Mouse (Mus musculus) heart, embryonic 10.5 days (tissue): ENCODE data around the gene Tmem163. TPM values are rescaled to one million over a fixed set of nuclear protein-coding genes. Genes with fewer than 3 reads are reported as not detected.

Experiments used
- DNase-seq: peaks from one replicate; pipeline ENCODE4 v3.0.0-alpha.2; 2017; ENCODE audit warnings: low spot score
- H3K27ac ChIP-seq: fragments of 300-500 bp; sonication (generic); 2 replicates; pipeline ENCODE4 v1.5.1; 2016; ENCODE audit warnings: mild to moderate bottlenecking
- H3K27me3 ChIP-seq: fragments of 300-500 bp; sonication (generic); 2 replicates; pipeline ENCODE4 v1.6.1; 2016; ENCODE audit warnings: mild to moderate bottlenecking; ENCODE audit not compliant: poor library complexity, insufficient read depth, severe bottlenecking
- H3K36me3 ChIP-seq: fragments of 300-500 bp; sonication (generic); 2 replicates; pipeline ENCODE4 v1.6.1; 2016; ENCODE audit warnings: mild to moderate bottlenecking, moderate library complexity
- H3K4me1 ChIP-seq: fragments of 300-500 bp; sonication (generic); 2 replicates; pipeline ENCODE4 v1.6.1; 2016; ENCODE audit warnings: mild to moderate bottlenecking
- H3K4me3 ChIP-seq: fragments of 300-500 bp; sonication (generic); 2 replicates; pipeline ENCODE4 v1.5.1; 2016; ENCODE audit warnings: mild to moderate bottlenecking, moderate library complexity
- H3K9me3 ChIP-seq: fragments of 300-500 bp; sonication (generic); 2 replicates; pipeline ENCODE4 v1.6.1; 2016; ENCODE audit warnings: mild to moderate bottlenecking, moderate library complexity
- WGBS: fragments of 180-500 bp; shearing (Covaris S2); methylation state at CpG from one replicate; pipeline ENCODE4 v1.1.7; 2016; 5-methylcytosine and 5-hydroxymethylcytosine counted together
- polyA plus RNA-seq: library from polyadenylated mRNA; unstranded; fragments of >200 nt; fragmentation: Nextera tagmentation; extraction: Ambion mirVana; gene quantifications from 2 replicates; pipeline ENCODE4 v1.2.1, GENCODE M21; 2016

Tmem163 gene
- polyA plus RNA-seq, 1 experiment from 2014 or later = 27.6 TPM

DNA sequence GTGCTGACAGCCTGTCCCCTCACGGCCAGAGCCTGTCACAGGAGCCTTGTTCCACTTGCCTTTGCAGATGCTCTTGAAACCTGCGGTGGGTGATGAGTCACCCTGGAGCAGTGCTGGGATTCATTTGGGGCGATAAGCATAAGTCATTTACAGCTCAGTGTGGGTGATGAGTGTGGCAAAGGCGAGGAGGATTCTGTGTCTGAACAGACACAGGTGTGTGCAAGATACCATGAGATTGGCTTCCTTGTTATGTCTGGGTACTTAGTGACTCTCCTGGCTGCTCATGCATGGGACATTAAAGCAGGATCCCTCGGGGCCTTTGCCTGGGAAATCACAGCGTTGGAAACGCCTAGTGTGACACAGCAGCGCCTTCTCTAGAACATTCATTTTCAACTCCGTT is 218.3 kb downstream of the Tmem163 start:
- Histone ChIP-seq H3K9me3 (no peaks in the 10 kb centered on the region), H3K27ac (no peak overlapping the region), H3K4me3 (no peak overlapping the region), H3K4me1 (peaks cover 10% of the 10 kb centered on the region), H3K36me3 (peaks cover 10% of the 10 kb centered on the region; the same call in 1 of the 2 replicates), H3K27me3 (no peaks in the 10 kb centered on the region)
- no peak for DNase-seq
- WGBS = 57% methylated on average over 9 of the region's 9 CpGs

DNA sequence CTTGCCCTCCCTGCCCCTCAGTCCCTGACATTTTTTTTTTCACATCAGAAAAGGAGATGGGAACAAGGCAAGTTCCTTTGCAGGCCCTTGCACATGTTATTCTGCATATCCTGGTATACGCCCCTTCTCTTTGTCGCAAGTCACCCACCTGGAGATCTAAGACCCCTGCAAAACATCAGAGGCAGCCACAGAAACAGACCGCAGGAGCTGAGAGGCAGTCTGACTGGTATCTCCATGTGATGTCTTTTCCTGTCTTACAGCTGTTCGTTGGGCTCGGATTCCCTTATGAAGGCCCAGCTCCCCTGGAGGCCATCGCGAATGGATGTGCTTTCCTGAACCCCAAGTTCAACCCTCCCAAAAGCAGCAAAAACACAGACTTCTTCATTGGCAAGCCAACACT is 219.8 kb downstream of the Tmem163 start:
- no peak for DNase-seq
- 77% methylated on average over 7 of the region's 7 CpGs for WGBS
- Histone ChIP-seq H3K9me3 (no peaks in the 10 kb centered on the region), H3K4me1 (peaks cover 3% of the 10 kb centered on the region; the same call in 1 of the 2 replicates), H3K27ac (no peak overlapping the region), H3K36me3 (peaks cover 10% of the 10 kb centered on the region; the same call in 1 of the 2 replicates), H3K27me3 (no peaks in the 10 kb centered on the region), H3K4me3 (no peak overlapping the region)

DNA sequence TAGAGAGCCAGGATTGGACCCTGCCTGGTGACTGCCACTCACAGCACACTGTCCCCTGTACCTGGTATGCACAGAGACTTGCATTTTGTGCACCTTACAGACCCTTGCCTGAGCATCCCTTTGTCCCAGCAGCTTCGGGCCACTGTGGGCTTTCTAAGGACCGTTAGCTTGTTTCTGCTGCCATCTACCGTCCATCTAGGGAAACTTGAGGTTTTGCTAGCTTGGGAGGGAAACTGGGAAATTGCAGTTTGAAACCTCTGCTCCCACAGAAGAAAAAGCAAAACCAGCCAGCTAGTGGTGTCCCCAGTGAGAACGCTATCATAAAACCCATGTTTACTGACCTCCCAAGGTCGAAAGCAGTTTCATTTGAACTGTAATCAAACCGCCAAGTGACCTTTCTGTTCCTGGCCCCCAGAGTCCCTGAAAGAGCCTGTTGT is 220.3 kb downstream of the Tmem163 start:
- Histone ChIP-seq H3K27ac (no peak overlapping the region), H3K4me1 (peaks cover 3% of the 10 kb centered on the region; the same call in 1 of the 2 replicates), H3K36me3 (peaks cover 10% of the 10 kb centered on the region; the same call in 1 of the 2 replicates), H3K4me3 (no peak overlapping the region), H3K27me3 (no peaks in the 10 kb centered on the region), H3K9me3 (no peaks in the 10 kb centered on the region)
- WGBS = 16% methylated on average over 6 of the region's 6 CpGs
- peak; percentile 81 for DNase-seq

DNA sequence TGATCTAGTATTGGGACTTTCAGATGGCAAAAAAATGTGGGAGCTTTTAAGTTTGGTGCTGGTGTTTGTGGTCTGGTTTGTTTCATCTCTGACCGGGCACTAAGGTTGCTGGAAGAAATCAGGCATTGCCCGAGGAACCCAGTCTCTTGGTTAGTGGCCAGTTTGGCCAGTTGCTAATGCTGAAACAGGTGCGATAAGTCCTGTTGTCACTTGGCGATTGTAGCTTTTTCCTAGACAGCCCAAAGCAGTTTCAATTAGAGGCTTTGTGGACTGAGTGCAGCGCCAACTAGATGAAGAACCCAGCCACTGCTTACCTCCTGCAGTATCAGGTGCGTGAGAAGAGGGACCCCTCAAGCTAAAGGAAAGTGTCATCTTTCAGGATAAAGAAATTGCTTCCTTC is 226.0 kb downstream of the Tmem163 start:
- H3K27ac ChIP-seq = no peak overlapping the region

DNA sequence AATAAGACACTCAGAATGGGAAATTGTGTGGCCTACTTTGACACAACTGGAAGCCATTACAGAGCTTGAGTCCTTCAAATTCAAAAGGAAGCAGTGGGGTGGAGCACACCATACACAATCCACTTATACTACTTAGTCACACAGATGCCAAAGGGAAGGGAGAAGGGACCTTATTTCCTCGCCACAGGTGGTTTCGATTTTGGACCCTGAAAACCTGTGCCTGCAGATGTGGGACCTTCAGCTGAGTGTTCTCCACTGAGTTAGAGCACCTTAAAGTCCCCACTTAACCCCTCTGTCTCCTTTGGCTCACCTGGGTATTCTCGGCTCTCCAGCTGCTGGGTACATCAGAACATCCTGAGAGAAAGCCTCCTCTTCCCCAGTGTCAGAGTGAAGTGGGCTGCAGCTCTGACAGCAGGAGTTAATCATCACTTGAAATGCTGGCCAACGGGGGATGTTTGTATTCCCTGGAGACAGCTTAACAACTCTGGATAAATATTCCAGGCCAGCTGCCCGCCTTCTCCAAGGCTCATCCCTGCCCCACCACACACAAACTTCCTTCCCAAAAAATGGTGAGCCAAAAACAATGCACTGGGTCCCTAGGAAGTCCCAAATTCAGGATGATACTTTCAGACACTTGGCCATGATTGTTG is 234.4 kb downstream of the Tmem163 start:
- no peaks in the 10 kb centered on the region for H3K9me3 ChIP-seq
- WGBS = 43% methylated on average over 5 of the region's 5 CpGs
- no peaks in the 10 kb centered on the region for H3K27me3 ChIP-seq
- peaks cover 22% of the 10 kb centered on the region for H3K36me3 ChIP-seq
- H3K27ac ChIP-seq = peak overlapping the region; percentile 49; the same call in 1 of the 2 replicates
- H3K4me1 ChIP-seq = peaks cover 47% of the 10 kb centered on the region
- H3K4me3 ChIP-seq = no peak overlapping the region
- DNase-seq = no peak

More for the DNA sequence above, 226.0 kb downstream of the Tmem163 start:
- H3K9me3 ChIP-seq = no peaks in the 10 kb centered on the region
- 85% methylated on average over 6 of the region's 6 CpGs for WGBS
- DNase-seq = no peak
- H3K4me1 ChIP-seq = no peaks in the 10 kb centered on the region
- H3K27me3 ChIP-seq = no peaks in the 10 kb centered on the region
- no peak overlapping the region for H3K4me3 ChIP-seq
- H3K36me3 ChIP-seq = peaks cover 17% of the 10 kb centered on the region

DNA sequence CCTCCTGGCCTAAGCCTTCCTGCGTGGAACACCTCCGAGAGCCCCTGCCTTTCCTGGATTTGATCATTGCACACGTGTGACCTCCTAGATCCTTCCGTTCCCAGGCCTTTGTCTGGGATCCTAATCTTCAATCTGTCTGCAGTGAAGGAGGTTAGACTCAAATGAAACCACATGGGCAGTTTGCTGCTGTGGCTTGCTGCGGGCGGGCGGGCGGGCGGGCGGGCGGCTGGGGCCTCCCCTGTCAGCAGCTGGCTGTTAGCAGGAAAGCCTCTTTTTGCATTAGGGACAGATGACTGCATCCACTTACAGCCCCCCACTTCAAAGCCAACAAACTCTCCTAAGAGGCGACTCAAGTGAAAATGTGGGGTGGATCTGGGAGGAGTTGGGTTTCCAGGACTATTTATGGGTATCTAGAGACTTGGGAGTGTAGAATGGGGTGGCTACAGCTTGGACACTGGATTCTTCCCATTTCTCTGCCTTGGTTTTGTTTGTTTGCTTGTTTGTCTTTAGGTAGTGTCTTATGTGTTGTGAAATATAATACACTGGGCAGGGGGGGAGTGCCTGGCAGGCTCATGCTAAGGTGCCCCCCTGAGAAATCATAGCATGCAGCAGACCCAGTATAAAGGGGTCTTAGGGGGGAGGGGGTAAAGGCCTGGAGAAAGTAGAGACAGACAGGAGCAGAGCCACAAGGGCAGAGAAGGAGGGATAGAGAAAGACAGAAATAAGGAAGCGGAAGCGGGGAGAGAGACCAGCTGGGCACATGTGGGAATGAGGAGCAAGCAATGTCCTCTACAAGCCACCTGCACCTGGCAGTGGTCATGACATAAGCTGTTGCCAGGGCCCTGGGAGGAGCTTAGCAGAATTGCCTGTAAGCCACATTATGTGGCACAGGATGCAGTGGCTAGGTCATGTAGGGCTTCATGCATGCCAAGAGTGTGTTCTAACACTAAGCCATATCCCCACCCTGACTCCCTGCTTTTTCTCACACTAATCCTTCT is 236.2 kb downstream of the Tmem163 start:
- 29% methylated on average over 14 of the region's 14 CpGs for WGBS
- no peaks in the 10 kb centered on the region for H3K27me3 ChIP-seq
- DNase-seq = no peak
- peaks cover 57% of the 10 kb centered on the region for H3K4me1 ChIP-seq
- H3K36me3 ChIP-seq = peaks cover 12% of the 10 kb centered on the region
- H3K9me3 ChIP-seq = no peaks in the 10 kb centered on the region
- 0 out of 2 replicates have a peak overlapping the region, but pooled peaks have one; percentile 13 for H3K4me3 ChIP-seq
- peak overlapping the region; percentile 75 for H3K27ac ChIP-seq

DNA sequence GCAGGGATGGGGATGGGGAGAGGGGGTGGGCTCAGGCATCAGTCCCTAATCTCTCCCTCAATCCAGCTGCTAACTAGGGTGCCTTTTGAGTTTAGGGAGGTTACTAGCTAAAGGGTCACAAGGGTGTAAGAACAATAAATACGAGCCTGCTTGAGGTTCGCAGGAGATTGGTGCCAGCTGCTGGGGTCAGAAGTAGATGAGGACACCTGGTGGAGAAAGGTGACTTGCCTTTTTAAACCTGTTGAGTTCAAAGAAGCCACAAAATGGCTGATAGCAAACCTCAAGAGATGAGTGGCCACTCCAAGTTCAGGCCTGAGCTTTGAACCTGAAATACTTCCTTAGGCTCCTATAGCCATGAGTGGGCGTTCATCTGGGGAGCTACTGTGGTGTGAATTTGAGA is 237.6 kb downstream of the Tmem163 start:
- peaks cover 57% of the 10 kb centered on the region for H3K4me1 ChIP-seq
- no peak for DNase-seq
- 0 out of 2 replicates have a peak, but pooled peaks cover 2% of the 10 kb centered on the region for H3K36me3 ChIP-seq
- 77% methylated on average over 3 of the region's 3 CpGs for WGBS
- no peak overlapping the region for H3K4me3 ChIP-seq
- H3K9me3 ChIP-seq = no peaks in the 10 kb centered on the region
- no peak overlapping the region for H3K27ac ChIP-seq
- no peaks in the 10 kb centered on the region for H3K27me3 ChIP-seq

DNA sequence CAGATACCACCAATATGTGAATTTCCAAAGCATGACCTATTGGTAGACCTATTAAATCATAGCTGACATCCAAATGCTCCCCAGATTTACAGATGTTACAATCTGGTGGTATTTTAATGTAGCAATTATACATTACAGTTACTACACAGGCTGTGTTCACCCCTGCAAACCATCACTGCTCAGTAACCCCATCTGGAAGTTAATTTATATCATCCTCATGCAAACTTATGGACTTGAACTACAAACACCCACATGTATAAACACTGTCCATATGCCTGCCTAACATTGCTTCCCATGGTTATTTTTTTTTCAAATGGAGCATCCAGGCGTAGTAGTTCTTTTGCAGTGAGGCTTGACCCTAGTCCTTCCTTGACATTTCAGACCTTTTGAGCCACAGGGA is 238.3 kb downstream of the Tmem163 start:
- 93% methylated on average over 1 of the region's 1 CpGs for WGBS
- H3K9me3 ChIP-seq = no peaks in the 10 kb centered on the region
- DNase-seq = no peak
- no peaks in the 10 kb centered on the region for H3K36me3 ChIP-seq
- no peaks in the 10 kb centered on the region for H3K27me3 ChIP-seq
- no peak overlapping the region for H3K27ac ChIP-seq
- peaks cover 57% of the 10 kb centered on the region for H3K4me1 ChIP-seq
- no peak overlapping the region for H3K4me3 ChIP-seq

DNA sequence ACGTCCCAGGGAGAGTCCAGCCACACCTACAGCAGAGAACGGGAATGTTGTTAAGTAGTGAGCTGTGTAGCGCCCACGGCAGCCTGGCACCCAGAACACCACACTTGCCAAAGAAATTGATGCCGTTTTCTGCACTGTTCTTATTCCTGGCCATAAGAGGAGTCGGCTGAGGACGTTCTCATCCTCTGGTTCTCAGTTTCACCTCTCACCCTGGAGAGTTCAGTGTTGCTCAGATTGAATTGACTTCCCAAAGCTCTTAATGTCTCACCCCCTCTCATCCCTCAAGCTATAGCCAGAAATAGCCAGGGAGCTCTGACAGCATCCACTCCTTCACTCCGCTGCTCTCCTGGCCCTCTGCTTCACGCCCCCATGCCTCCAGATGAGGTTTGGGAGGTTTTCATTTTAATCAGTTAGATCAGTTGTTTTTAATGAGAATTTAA is 239.9 kb downstream of the Tmem163 start:
- no peak overlapping the region for H3K27ac ChIP-seq
- H3K4me3 ChIP-seq = no peak overlapping the region
- WGBS = 56% methylated on average over 9 of the region's 9 CpGs
- no peaks in the 10 kb centered on the region for H3K36me3 ChIP-seq
- no peak for DNase-seq
- H3K9me3 ChIP-seq = no peaks in the 10 kb centered on the region
- H3K27me3 ChIP-seq = no peaks in the 10 kb centered on the region
- peaks cover 46% of the 10 kb centered on the region for H3K4me1 ChIP-seq

DNA sequence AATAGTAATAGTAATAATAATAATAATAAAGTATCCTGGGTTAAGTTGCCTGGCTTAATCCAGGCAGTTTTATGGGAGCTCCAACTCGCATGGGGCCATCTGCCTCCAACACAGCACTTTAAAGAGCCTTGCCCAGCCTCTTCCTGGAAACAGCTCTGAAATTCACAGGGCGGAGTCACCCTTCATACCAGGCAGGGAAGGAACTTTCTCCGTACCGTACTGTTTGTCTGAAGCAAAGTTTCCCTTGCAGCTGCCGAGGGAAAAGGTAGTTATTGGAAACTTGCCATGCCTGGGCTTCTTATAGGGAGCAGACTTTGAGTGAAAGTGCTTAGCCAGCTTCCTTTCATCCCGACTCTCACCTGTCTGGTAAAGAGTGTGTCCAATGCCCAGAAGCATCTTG is 242.3 kb downstream of the Tmem163 start:
- Histone ChIP-seq H3K4me1 (peaks cover 36% of the 10 kb centered on the region), H3K9me3 (no peaks in the 10 kb centered on the region), H3K27me3 (no peaks in the 10 kb centered on the region), H3K4me3 (no peak overlapping the region), H3K27ac (no peak overlapping the region), H3K36me3 (no peaks in the 10 kb centered on the region)
- WGBS = 72% methylated on average over 6 of the region's 6 CpGs
- no peak for DNase-seq
